Mouse (Mus musculus) myocyte (in vitro differentiated cells): ENCODE data around the gene Gm17660. TPM values are rescaled to one million over a fixed set of nuclear protein-coding genes. Genes with fewer than 3 reads are reported as not detected.

Experiments
- H3K27me3 ChIP-seq: one replicate; pipeline ENCODE4 v1.6.1; 2011; ENCODE audit not compliant: control insufficient read depth, insufficient read depth, insufficient read length
- H3K36me3 ChIP-seq: one replicate; pipeline ENCODE4 v1.6.1; 2011; ENCODE audit not compliant: control insufficient read depth, insufficient read depth
- H3K4me2 ChIP-seq: one replicate; pipeline ENCODE4 v1.6.1; 2011; ENCODE audit warnings: low read depth, control low read depth
- H3K4me3 ChIP-seq: one replicate; pipeline ENCODE4 v1.5.1; 2011; ENCODE audit warnings: mild to moderate bottlenecking, control low read depth, moderate library complexity
- H3K79me2 ChIP-seq: one replicate; pipeline ENCODE4 v1.6.1; 2011; ENCODE audit not compliant: control insufficient read depth, insufficient read depth
- H3ac ChIP-seq: one replicate; pipeline ENCODE4 v1.6.1; 2011; ENCODE audit not compliant: control insufficient read depth, insufficient read length
- CEBPB ChIP-seq: IDR thresholded peaks from 2 replicates; pipeline ENCODE4 v1.6.1; 2011; ENCODE audit warnings: mild to moderate bottlenecking, moderate library complexity; ENCODE audit not compliant: poor library complexity, insufficient read depth, severe bottlenecking
- E2F4 ChIP-seq: IDR thresholded peaks from one replicate; pipeline ENCODE4 v1.6.1; 2011; ENCODE audit warnings: mild to moderate bottlenecking, control low read depth, moderate library complexity; ENCODE audit not compliant: insufficient read depth
- MAX ChIP-seq: IDR thresholded peaks from one replicate; pipeline ENCODE4 v1.6.1; 2011; ENCODE audit warnings: low read depth, mild to moderate bottlenecking, control low read depth
- MYOD1 ChIP-seq, 3 experiments: IDR thresholded peaks; one replicate each; pipeline ENCODE4 v1.6.1; 2011; ENCODE audit warnings: control low read depth in 2 of 3, low read depth in 2 of 3, mild to moderate bottlenecking in 2 of 3, moderate library complexity in 1 of 3; ENCODE audit not compliant: insufficient read length in 2 of 3, control insufficient read depth in 1 of 3
- MYOG ChIP-seq, 3 experiments: IDR thresholded peaks; one replicate each; pipeline ENCODE4 v1.6.1; 2011; ENCODE audit warnings: control low read depth in 2 of 3, low read depth in 2 of 3, mild to moderate bottlenecking in 2 of 3; ENCODE audit not compliant: insufficient read length in 2 of 3, control insufficient read depth in 1 of 3, insufficient read depth in 1 of 3
- POLR2A ChIP-seq: IDR thresholded peaks from one replicate; pipeline ENCODE4 v1.6.1; 2011; ENCODE audit warnings: low read depth, mild to moderate bottlenecking, control low read depth, moderate library complexity; ENCODE audit not compliant: insufficient read length
- POLR2AphosphoS2 ChIP-seq: IDR thresholded peaks from one replicate; pipeline ENCODE4 v1.6.1; 2011; ENCODE audit warnings: low read depth, control low read depth; ENCODE audit not compliant: insufficient read length
- REST ChIP-seq: IDR thresholded peaks from one replicate; pipeline ENCODE4 v1.6.1; 2011; ENCODE audit warnings: mild to moderate bottlenecking, control low read depth, moderate library complexity; ENCODE audit not compliant: insufficient read depth, insufficient read length
- SRF ChIP-seq: IDR thresholded peaks from one replicate; pipeline ENCODE4 v1.6.1; 2011; ENCODE audit warnings: low read depth; ENCODE audit not compliant: control insufficient read depth, insufficient read length
- TCF12 ChIP-seq: IDR thresholded peaks from one replicate; pipeline ENCODE4 v1.6.1; 2011; ENCODE audit warnings: mild to moderate bottlenecking, control low read depth; ENCODE audit not compliant: poor library complexity, insufficient read depth, severe bottlenecking
- TCF3 ChIP-seq: IDR thresholded peaks from one replicate; pipeline ENCODE4 v1.6.1; 2011; ENCODE audit warnings: low read depth, control low read depth; ENCODE audit not compliant: insufficient read length
- USF1 ChIP-seq: IDR thresholded peaks from one replicate; pipeline ENCODE4 v1.6.1; 2011; ENCODE audit warnings: low read depth, mild to moderate bottlenecking, control low read depth, moderate library complexity
- polyA plus RNA-seq: library from polyadenylated mRNA; unstranded; fragments of >200 nt; fragmentation: generic; extraction: Trizol; gene quantifications from one replicate; pipeline ENCODE4 v1.2.1, GENCODE M21; 2012; ENCODE audit warnings: missing spikeins

Gm17660 gene
- polyA plus RNA-seq, 1 experiment, result not detected

- H3ac ChIP-seq, result no peak overlapping the region
- H3K4me3 ChIP-seq, result no peak overlapping the region
- TF ChIP-seq MYOD1 (IDR thresholded peaks at IDR 0.05; ENCODE audit: control insufficient read depth in 1 of 3, insufficient read length in 2 of 3, low read depth in 2 of 3) (peak in 2 of 3 experiments; percentile 52 to 59), MYOG (IDR thresholded peaks at IDR 0.05; ENCODE audit: control insufficient read depth in 1 of 3, insufficient read depth in 1 of 3, insufficient read length in 2 of 3, low read depth in 2 of 3) (no peak)
- peak overlapping the region; percentile 39 for H3K4me2 ChIP-seq
- H3K79me2 ChIP-seq, result no peaks in the 10 kb centered on the region
- H3K36me3 ChIP-seq, result no peaks in the 10 kb centered on the region
- H3K27me3 ChIP-seq, result no peaks in the 10 kb centered on the region
These were observed 5.0 kb downstream of the Gm17660 start for GRCm38 (mm10) chr5:104072272-104072886.

DNA sequence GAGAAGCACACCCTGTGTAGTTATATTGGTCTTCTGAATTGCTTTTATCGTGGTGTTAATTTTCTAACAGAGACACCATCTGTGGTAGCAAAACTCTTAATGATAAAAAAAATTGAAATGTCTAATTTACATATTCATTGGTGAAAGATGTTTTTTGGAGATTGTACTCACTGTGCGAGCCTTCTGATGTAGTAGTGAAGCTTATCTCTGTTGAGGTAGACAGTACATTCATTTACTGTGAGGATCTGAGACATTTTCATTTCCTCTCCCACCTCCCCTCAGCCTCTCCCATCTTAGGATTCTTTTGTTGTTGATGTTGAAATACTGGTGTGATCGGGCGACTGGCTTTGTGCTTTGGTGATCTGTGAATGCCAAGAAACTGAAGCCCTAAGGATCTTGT lies 6.4 kb downstream of the Gm17660 start:
- no peaks in the 10 kb centered on the region for H3K36me3 ChIP-seq
- no peaks in the 10 kb centered on the region for H3K79me2 ChIP-seq
- H3ac ChIP-seq, result no peak overlapping the region
- TF ChIP-seq TCF3, result no peak
- TF ChIP-seq TCF12, result no peak
- TF ChIP-seq MAX, result no peak
- TF ChIP-seq MYOD1 (IDR thresholded peaks at IDR 0.05; ENCODE audit: control insufficient read depth in 1 of 3, insufficient read length in 2 of 3, low read depth in 2 of 3), result no peak
- TF ChIP-seq POLR2AphosphoS2, result no peak
- H3K27me3 ChIP-seq, result no peaks in the 10 kb centered on the region
- no peak overlapping the region for H3K4me3 ChIP-seq
- H3K4me2 ChIP-seq, result no peak overlapping the region

- H3K4me3 ChIP-seq, result no peak overlapping the region
- TF ChIP-seq MYOG (IDR thresholded peaks at IDR 0.05; ENCODE audit: control insufficient read depth in 1 of 3, insufficient read depth in 1 of 3, insufficient read length in 2 of 3, low read depth in 2 of 3) (no peak), CEBPB (no peak), MAX (no peak), TCF12 (no peak), MYOD1 (IDR thresholded peaks at IDR 0.05; ENCODE audit: control insufficient read depth in 1 of 3, insufficient read length in 2 of 3, low read depth in 2 of 3) (no peak), REST (no peak), POLR2A (no peak), TCF3 (no peak), POLR2AphosphoS2 (no peak), E2F4 (no peak), SRF (no peak), USF1 (no peak)
- no peak overlapping the region for H3K4me2 ChIP-seq
- no peak overlapping the region for H3ac ChIP-seq
- H3K27me3 ChIP-seq, result no peaks in the 10 kb centered on the region
- H3K36me3 ChIP-seq, result no peaks in the 10 kb centered on the region
- no peaks in the 10 kb centered on the region for H3K79me2 ChIP-seq
These were observed 8.7 kb downstream of the Gm17660 start for GRCm38 (mm10) chr5:104068751-104069150.

DNA sequence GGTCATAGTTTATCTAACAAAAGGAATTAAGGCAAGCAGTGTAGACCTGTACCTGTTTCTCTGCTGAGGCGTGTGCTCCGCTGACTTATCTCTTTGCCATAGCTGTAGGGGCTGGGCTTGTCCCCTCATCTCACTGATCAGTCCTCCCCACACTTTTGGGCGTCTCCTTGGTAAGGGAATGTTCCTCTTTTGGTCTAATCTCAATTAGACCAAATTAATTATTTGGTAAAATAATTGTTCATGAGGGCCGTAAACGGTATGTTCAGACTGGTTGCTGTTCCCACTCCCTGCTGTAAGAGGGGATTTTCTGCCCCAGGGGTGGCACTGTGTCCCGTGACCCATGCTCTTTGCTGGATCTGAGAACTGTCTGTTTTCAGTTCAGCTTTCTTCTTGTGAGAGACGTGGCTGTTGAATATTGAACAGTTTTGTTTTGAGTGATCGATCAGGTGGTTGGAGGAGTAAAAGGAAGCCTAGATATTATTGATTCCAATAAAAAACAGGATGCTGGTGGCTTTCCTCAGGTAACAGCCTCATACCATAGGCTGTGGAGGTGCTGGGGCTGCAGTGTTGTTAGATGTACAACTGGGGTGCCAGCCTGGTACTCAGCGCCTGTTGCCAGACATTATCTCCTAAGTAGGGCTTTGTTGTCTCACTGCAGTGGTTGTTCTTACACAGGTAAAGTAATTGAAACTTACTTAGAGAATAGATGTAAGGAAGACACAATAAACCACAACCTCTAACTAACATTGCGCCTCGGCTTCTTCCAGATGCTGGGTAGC lies 14.4 kb downstream of the Gm17660 start:
- no peaks in the 10 kb centered on the region for H3K27me3 ChIP-seq
- peaks cover 6% of the 10 kb centered on the region for H3K36me3 ChIP-seq
- H3K4me2 ChIP-seq, result no peak overlapping the region
- H3K79me2 ChIP-seq, result no peaks in the 10 kb centered on the region
- no peak overlapping the region for H3ac ChIP-seq
- H3K4me3 ChIP-seq, result no peak overlapping the region
- no peak for TF ChIP-seq POLR2A
- no peak for TF ChIP-seq REST
- no peak for TF ChIP-seq POLR2AphosphoS2
- TF ChIP-seq CEBPB, result no peak
- no peak for TF ChIP-seq SRF
- TF ChIP-seq TCF12, result no peak
- no peak for TF ChIP-seq TCF3
- TF ChIP-seq MAX, result no peak
- no peak for TF ChIP-seq MYOD1 (IDR thresholded peaks at IDR 0.05; ENCODE audit: control insufficient read depth in 1 of 3, insufficient read length in 2 of 3, low read depth in 2 of 3)
- no peak for TF ChIP-seq USF1
